Mouse (Mus musculus) C2C12 (cell line): ENCODE results near the gene Gatd1.
A peak's percentile ranks its signal among the peaks of the same experiment; 100 is the strongest.

ENCODE experiments used
- CEBPB ChIP-seq: IDR thresholded peaks from one replicate; pipeline ENCODE4 v1.6.1; 2011; ENCODE audit warnings: low read depth, mild to moderate bottlenecking, control low read depth, moderate library complexity
- CTCF ChIP-seq: IDR thresholded peaks from one replicate; pipeline ENCODE4 v1.5.1; 2011; ENCODE audit not compliant: control insufficient read depth, insufficient read depth, insufficient read length

- peak; percentile 55 for TF ChIP-seq CTCF
- TF ChIP-seq CEBPB: no peak
Measured at GRCm38 (mm10) chr7:141408833-141409232, 5.1 kb downstream of the Gatd1 start.
